Mouse (Mus musculus): Measurements from ENCODE around the gene Retreg3. TPM values are rescaled to one million over a fixed set of nuclear protein-coding genes. Genes with fewer than 3 reads are reported as not detected.
A peak's percentile ranks its signal among the peaks of the same experiment; 100 is the strongest.

Gene Retreg3
- polyA plus RNA-seq, 1 experiment from 2014 or later = 19.2 TPM

- WGBS = 77% methylated on average over 5 of the region's 5 CpGs
- no peaks in the 10 kb centered on the region for H3K9me3 ChIP-seq
- no peaks in the 10 kb centered on the region for H3K27me3 ChIP-seq
- no peak overlapping the region for H3K4me2 ChIP-seq
- no peak overlapping the region for H3K4me3 ChIP-seq
- no peak overlapping the region for H3K27ac ChIP-seq
- H3K9ac ChIP-seq = no peak overlapping the region
- peaks cover 36% of the 10 kb centered on the region for H3K36me3 ChIP-seq
- ATAC-seq (ENCODE audit: insufficient number of reproducible peaks, insufficient read depth, low FRiP score, low TSS enrichment, low read depth) = no peak
- peaks cover 40% of the 10 kb centered on the region for H3K4me1 ChIP-seq
These were observed 61.0 kb downstream of the Retreg3 start for GRCm38 (mm10) chr11:101058726-101059125.

DNA sequence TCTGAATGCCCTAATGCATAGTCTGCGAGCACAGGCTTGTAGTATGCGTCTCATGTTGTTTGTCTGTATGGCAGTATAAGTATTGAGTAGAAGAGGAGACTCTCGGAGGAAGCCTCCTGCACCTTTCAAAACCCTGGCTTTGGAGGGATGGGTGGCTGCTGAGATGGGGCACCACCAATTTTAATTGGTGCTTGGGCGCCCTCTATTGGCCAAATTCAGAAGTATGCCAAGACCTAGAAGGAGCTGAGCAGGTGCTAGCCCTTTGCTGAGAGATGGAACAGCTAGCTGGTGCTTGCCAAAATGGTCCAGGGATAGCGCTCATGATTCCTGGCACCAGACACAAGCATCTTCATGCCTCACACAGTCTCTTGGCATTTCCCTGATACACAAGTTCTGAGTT lies 61.8 kb downstream of the Retreg3 start:
- H3K4me2 ChIP-seq = no peak overlapping the region
- no peak for ATAC-seq (ENCODE audit: insufficient number of reproducible peaks, insufficient read depth, low FRiP score, low TSS enrichment, low read depth)
- H3K4me3 ChIP-seq = no peak overlapping the region
- H3K27ac ChIP-seq = no peak overlapping the region
- no peak overlapping the region for H3K9ac ChIP-seq
- H3K4me1 ChIP-seq = peaks cover 31% of the 10 kb centered on the region
- H3K9me3 ChIP-seq = no peaks in the 10 kb centered on the region
- no peaks in the 10 kb centered on the region for H3K27me3 ChIP-seq
- 37% methylated on average over 5 of the region's 5 CpGs for WGBS
- peaks cover 42% of the 10 kb centered on the region for H3K36me3 ChIP-seq

- Histone ChIP-seq H3K9ac (0 out of 2 replicates have a peak overlapping the region, but pooled peaks have one; percentile 36), H3K27ac (0 out of 2 replicates have a peak overlapping the region, but pooled peaks have one; percentile 22), H3K4me2 (no peak overlapping the region), H3K4me3 (no peak overlapping the region), H3K4me1 (peaks cover 26% of the 10 kb centered on the region), H3K27me3 (no peaks in the 10 kb centered on the region), H3K36me3 (peaks cover 42% of the 10 kb centered on the region), H3K9me3 (no peaks in the 10 kb centered on the region)
- no peak for ATAC-seq (ENCODE audit: insufficient number of reproducible peaks, insufficient read depth, low FRiP score, low TSS enrichment, low read depth)
- 58% methylated on average over 8 of the region's 8 CpGs for WGBS
These were observed 62.8 kb downstream of the Retreg3 start for GRCm38 (mm10) chr11:101056885-101057284.

- H3K27ac ChIP-seq = no peak overlapping the region
- WGBS = 78% methylated on average over 14 of the region's 14 CpGs
- peaks cover 13% of the 10 kb centered on the region for H3K4me1 ChIP-seq
- ATAC-seq (ENCODE audit: insufficient number of reproducible peaks, insufficient read depth, low FRiP score, low TSS enrichment, low read depth) = no peak
- H3K4me2 ChIP-seq = no peak overlapping the region
- H3K4me3 ChIP-seq = no peak overlapping the region
- H3K36me3 ChIP-seq = peaks cover 51% of the 10 kb centered on the region
- no peaks in the 10 kb centered on the region for H3K9me3 ChIP-seq
- H3K9ac ChIP-seq = 0 out of 2 replicates have a peak overlapping the region, but pooled peaks have one; percentile 36
- H3K27me3 ChIP-seq = no peaks in the 10 kb centered on the region
These were observed 64.3 kb downstream of the Retreg3 start for GRCm38 (mm10) chr11:101055418-101055817.

DNA sequence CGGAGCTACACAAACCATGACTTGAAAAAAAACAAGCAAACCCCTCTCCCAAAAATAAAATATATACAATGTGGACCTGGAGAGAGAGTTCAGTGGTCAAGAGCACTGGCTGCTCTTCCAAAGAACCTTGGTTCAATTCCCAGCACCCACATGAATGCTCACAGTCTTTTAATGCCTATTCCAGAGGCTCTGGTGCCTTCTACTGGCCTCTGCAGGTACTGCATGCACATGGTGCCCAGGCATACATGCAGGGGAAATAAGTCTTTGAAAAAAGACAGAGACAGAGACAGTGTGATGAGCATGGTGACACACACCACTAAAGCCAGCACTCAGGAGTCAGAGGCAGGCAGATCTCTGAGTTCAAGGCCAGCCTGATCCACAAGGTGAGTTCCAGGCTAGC lies 65.7 kb downstream of the Retreg3 start:
- no peak for ATAC-seq (ENCODE audit: insufficient number of reproducible peaks, insufficient read depth, low FRiP score, low TSS enrichment, low read depth)
- peaks cover 65% of the 10 kb centered on the region for H3K36me3 ChIP-seq
- WGBS = 97% methylated on average over 1 of the region's 1 CpGs
- no peak overlapping the region for H3K9ac ChIP-seq
- H3K4me1 ChIP-seq = peaks cover 3% of the 10 kb centered on the region; the same call in 1 of the 2 replicates
- no peaks in the 10 kb centered on the region for H3K27me3 ChIP-seq
- no peaks in the 10 kb centered on the region for H3K9me3 ChIP-seq
- no peak overlapping the region for H3K4me2 ChIP-seq
- no peak overlapping the region for H3K4me3 ChIP-seq
- H3K27ac ChIP-seq = no peak overlapping the region

- no peak for ATAC-seq (ENCODE audit: insufficient number of reproducible peaks, insufficient read depth, low FRiP score, low TSS enrichment, low read depth)
- no peak overlapping the region for H3K4me2 ChIP-seq
- no peaks in the 10 kb centered on the region for H3K4me1 ChIP-seq
- peaks cover 74% of the 10 kb centered on the region for H3K36me3 ChIP-seq
- no peak overlapping the region for H3K4me3 ChIP-seq
- no peaks in the 10 kb centered on the region for H3K27me3 ChIP-seq
- no peak overlapping the region for H3K27ac ChIP-seq
- no peaks in the 10 kb centered on the region for H3K9me3 ChIP-seq
- 89% methylated on average over 10 of the region's 10 CpGs for WGBS
- H3K9ac ChIP-seq = no peak overlapping the region
These were observed 66.8 kb downstream of the Retreg3 start for GRCm38 (mm10) chr11:101052751-101053473.

- H3K9ac ChIP-seq = no peak overlapping the region
- H3K27ac ChIP-seq = no peak overlapping the region
- WGBS = 88% methylated on average over 8 of the region's 8 CpGs
- no peaks in the 10 kb centered on the region for H3K9me3 ChIP-seq
- ATAC-seq (ENCODE audit: insufficient number of reproducible peaks, insufficient read depth, low FRiP score, low TSS enrichment, low read depth) = no peak
- H3K27me3 ChIP-seq = no peaks in the 10 kb centered on the region
- no peaks in the 10 kb centered on the region for H3K4me1 ChIP-seq
- H3K4me3 ChIP-seq = no peak overlapping the region
- peaks cover 78% of the 10 kb centered on the region for H3K36me3 ChIP-seq
- H3K4me2 ChIP-seq = no peak overlapping the region
These were observed 68.1 kb downstream of the Retreg3 start for GRCm38 (mm10) chr11:101051617-101052016.

DNA sequence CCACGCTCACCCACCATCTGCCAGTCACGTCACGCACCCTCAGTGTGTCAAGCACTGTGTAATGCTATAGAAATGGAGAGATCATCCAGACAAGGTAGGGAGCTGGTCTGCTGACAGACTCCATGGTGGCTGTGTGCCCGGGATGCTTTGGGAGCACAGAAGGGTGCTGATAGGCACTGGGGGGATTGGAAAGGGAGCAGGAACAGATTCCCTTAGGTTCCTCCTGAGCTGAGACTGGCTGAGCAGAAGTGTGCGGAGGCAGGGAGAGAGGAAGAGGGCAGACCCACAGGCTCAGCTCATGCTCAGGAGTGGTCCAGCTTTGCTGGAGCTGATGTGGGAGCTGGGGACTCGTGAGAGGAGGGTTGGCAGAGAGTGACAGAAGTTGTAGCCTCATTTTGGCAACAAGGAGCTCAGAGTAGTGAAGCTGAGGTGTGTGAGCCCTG lies 68.6 kb downstream of the Retreg3 start:
- H3K27me3 ChIP-seq = no peaks in the 10 kb centered on the region
- H3K4me3 ChIP-seq = no peak overlapping the region
- WGBS = 90% methylated on average over 6 of the region's 6 CpGs
- H3K4me2 ChIP-seq = no peak overlapping the region
- H3K36me3 ChIP-seq = peaks cover 82% of the 10 kb centered on the region
- H3K27ac ChIP-seq = no peak overlapping the region
- H3K9ac ChIP-seq = no peak overlapping the region
- no peaks in the 10 kb centered on the region for H3K4me1 ChIP-seq
- no peak for ATAC-seq (ENCODE audit: insufficient number of reproducible peaks, insufficient read depth, low FRiP score, low TSS enrichment, low read depth)
- no peaks in the 10 kb centered on the region for H3K9me3 ChIP-seq

DNA sequence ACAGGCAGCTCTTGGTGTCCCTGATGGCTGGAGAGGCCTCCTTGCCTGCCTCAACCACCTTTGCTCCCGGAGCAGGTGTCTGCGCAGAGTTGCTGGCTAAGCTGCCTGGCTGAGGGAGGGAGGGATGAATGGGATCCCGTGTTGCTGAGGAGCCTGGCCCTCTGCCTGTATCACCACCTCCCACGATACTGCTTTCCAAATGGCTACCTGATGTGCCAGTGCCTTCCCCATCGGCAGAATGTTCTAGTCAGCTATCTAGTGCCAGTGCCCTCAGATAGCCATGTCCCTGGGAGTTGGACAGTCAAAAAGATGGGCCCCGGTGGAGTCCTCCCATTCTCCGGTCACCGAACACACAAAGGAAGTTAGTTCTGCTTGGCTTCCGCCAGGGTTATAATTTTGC lies 69.3 kb downstream of the Retreg3 start:
- no peak overlapping the region for H3K4me3 ChIP-seq
- no peaks in the 10 kb centered on the region for H3K4me1 ChIP-seq
- H3K9ac ChIP-seq = no peak overlapping the region
- 89% methylated on average over 9 of the region's 9 CpGs for WGBS
- no peaks in the 10 kb centered on the region for H3K9me3 ChIP-seq
- no peaks in the 10 kb centered on the region for H3K27me3 ChIP-seq
- H3K36me3 ChIP-seq = peaks cover 86% of the 10 kb centered on the region
- H3K27ac ChIP-seq = no peak overlapping the region
- no peak for ATAC-seq (ENCODE audit: insufficient number of reproducible peaks, insufficient read depth, low FRiP score, low TSS enrichment, low read depth)
- H3K4me2 ChIP-seq = no peak overlapping the region

DNA sequence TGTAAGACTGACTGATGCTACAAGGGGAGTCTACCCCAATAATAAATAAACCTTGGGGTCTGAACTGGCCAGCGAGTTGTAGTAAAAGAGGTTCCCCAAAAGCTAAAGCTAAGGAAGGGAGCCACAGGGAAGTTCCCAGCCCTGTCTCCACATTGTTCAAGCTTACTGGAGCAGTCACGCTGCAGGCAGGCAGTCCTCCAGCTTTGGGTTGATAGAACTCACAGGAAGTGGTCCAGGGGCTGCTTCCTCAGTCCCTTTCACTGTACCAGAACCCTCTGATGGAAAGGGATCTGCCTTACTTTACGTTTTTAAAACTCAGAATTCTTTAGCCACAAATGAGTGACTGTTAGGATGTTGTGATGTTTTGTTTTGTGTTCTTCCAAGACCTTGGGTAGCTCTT lies 72.2 kb downstream of the Retreg3 start:
- no peak overlapping the region for H3K4me3 ChIP-seq
- 87% methylated on average over 3 of the region's 3 CpGs for WGBS
- no peak overlapping the region for H3K9ac ChIP-seq
- no peaks in the 10 kb centered on the region for H3K27me3 ChIP-seq
- no peak overlapping the region for H3K27ac ChIP-seq
- no peaks in the 10 kb centered on the region for H3K9me3 ChIP-seq
- H3K4me1 ChIP-seq = no peaks in the 10 kb centered on the region
- no peak for ATAC-seq (ENCODE audit: insufficient number of reproducible peaks, insufficient read depth, low FRiP score, low TSS enrichment, low read depth)
- peaks cover 93% of the 10 kb centered on the region for H3K36me3 ChIP-seq
- H3K4me2 ChIP-seq = no peak overlapping the region

DNA sequence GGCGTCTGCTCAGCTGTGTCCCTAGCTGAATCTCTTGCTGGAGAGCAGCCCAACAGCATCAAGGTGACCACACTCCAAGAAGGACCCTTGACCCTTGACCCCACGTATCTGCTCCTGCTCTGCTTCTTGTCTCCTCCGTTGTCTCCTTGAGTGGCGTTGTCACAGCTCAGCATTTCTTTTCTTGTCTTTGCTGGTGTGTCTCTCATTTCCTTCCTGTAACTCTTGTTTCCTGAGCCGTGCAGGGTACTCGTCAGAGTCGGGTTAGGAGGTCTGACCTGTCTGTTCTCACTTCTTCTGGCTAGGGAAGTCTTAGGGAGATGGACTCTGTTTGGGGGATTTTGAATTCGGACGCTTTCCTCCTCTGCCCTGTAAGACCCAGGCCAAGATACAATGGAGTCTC lies 73.3 kb downstream of the Retreg3 start:
- no peak overlapping the region for H3K4me3 ChIP-seq
- H3K27ac ChIP-seq = no peak overlapping the region
- 68% methylated on average over 9 of the region's 9 CpGs for WGBS
- peaks cover 91% of the 10 kb centered on the region for H3K36me3 ChIP-seq
- no peak overlapping the region for H3K9ac ChIP-seq
- H3K4me1 ChIP-seq = no peaks in the 10 kb centered on the region
- H3K9me3 ChIP-seq = no peaks in the 10 kb centered on the region
- no peak for ATAC-seq (ENCODE audit: insufficient number of reproducible peaks, insufficient read depth, low FRiP score, low TSS enrichment, low read depth)
- H3K27me3 ChIP-seq = no peaks in the 10 kb centered on the region
- no peak overlapping the region for H3K4me2 ChIP-seq

Measured in embryonic facial prominence, embryonic 13.5 days (tissue).